Mouse (Mus musculus): Measurements from ENCODE around the gene Il2ra. TPM values are rescaled to one million over a fixed set of nuclear protein-coding genes. Genes with fewer than 3 reads are reported as not detected.
A peak's percentile ranks its signal among the peaks of the same experiment; 100 is the strongest.

Gene Il2ra
- total RNA-seq, 2 experiments from 2014 or later: 0.09 to 0.15 TPM

DNA sequence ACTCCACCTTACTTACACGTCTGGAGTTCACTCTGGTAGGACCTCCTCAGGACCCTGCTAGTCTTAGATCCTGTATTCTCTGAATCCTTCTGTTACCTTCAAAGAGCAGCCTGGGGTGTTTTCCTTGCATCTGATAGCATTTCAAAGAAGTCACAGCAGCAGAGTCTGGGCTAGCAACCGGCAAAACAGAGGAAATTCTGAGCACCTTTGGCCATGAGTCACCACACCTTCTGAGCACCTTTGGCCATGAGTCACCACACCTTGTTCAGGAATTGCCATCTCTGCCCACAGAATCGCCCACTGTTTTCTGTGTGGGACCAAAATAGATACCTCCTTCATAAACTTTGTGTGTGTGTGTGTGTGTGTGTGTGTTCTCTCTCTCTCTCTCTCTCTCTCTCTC, 8.9 kb downstream of the Il2ra start:
- intact Hi-C loops (cut with DNase I): no loop called here
- DNase-seq (ENCODE audit: low spot score in 2 of 2): no peak

DNA sequence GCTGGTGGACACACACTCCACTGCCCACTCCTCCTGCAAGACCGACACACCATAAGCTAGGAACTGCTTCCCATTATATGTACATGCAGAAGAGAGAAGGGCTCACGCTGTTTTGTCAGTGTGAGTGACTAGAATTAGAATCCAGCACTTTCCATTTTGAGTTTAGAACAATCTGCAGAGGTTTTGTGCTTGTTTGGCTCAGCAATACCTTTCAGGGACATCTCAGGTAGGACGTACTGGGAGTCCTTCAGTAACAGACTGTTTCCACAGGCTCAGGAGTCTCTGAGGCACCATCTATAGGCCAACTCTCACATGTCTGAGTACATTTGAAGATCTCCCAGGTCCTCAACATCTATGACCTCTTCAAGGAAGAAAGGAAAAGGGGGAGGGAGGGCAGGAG, 9.6 kb downstream of the Il2ra start:
- intact Hi-C loops (cut with DNase I): no loop called here
- DNase-seq (ENCODE audit: low spot score in 2 of 2): no peak

DNA sequence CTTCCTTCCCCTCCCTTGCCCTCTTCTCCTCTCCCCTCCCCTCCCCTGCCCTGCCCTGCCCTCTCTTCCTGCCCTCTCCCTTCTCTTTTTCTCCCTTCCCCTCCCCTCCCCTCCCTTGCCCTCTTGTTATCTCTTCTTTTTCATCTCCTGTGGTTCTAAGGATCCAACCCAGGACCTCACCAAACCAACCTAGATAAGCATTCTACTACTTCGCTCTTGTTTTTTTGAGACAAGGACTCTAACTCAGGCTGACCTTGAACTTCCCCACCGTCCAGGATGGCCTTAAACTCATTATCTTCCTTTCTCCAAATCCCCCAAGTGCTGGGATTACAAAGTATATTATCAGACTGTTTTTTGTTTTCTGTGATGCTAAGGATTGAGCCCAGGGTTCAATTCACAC, 10.2 kb downstream of the Il2ra start:
- intact Hi-C loops (cut with DNase I): no loop called here
- no peak for DNase-seq (ENCODE audit: low spot score in 2 of 2)

DNA sequence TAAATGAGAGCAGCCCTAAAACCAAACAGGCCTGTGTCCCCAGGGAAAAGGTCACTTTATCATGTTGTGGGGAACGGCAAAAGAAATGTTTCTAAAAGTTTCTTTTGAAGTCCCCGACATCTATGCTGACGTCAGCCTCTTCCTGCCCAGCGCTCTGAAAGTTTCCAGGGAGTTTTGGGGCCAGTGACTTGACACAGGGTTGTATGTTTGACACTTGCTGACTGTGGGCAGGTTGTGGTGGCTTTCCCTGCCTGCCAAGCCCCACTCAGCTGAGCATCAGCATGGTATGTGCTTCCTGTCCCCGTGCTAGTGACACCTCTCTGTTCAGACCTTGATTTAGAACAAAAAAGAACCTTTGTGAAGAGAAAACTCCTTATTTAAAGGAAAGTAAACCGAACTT, 10.7 kb downstream of the Il2ra start:
- DNase-seq (ENCODE audit: low spot score in 2 of 2): no peak
- intact Hi-C loops (cut with DNase I): no loop called here

DNA sequence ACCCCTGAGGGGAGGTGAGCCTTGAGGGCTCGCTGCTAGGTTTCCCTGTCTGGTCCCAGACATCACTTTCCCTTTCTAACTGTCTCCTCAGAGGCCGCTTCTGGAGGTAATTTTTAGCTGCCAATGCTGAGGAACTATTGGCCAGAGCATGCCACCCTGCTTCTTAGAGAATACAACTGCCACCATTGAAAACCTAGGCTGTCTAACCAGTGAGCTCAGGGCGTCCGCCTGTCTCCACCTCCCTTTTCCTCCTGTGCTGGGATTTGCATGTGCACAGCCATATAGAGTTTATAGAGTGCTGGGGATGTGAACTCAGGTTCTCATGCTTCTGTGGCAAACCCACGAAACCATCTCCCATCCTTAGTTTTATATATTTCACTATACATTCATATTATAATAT, 11.2 kb downstream of the Il2ra start:
- no peak for DNase-seq (ENCODE audit: low spot score in 2 of 2)
- intact Hi-C loops (cut with DNase I): no loop called here

DNA sequence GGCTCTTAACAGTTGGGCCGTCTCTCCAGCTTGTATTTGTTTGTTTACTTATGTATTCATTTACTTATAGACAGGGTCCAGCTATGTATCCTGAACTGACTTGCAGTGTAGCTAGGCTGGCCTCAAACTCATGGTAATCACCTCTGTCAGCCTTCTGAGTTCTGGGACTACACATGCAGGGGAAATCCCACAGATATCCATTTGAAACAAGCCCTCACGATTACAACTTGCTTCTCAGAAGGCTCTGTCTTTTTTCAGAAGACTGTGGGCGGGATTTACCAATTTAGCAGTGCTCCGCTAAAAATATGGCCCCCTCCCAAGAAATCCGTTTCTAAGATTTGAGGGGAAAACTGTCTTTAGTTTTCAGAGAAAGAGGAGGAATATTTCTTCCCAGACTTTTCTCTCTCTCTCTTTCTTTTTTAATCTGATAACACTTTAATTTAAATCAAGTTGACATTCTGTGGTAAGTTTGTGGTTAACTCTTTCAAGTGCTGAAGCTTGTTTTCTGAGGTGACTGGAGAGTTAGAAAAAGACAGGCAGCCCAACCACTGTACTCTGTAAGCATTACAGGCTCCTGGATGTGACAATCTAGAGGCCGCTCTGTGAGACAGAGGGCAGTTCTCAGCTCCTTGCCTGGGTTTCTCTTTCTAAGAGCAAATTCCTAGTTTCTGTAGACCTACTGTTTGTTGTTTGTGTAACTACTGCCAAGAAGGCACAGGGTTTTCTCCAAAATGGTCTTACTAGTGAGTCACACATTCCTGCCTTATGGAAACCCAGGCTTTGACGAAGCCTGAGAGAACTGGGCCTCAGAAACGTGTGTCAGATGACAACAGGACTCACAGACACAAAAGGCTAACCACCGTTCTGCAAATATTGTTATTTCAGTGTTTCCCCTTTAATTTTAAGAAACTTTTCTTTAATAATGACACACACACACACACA, 12.7 kb downstream of the Il2ra start:
- intact Hi-C loops (cut with DNase I): no loop called here
- DNase-seq (ENCODE audit: low spot score in 2 of 2): peak in 1 of 2 experiments; percentile 28

DNA sequence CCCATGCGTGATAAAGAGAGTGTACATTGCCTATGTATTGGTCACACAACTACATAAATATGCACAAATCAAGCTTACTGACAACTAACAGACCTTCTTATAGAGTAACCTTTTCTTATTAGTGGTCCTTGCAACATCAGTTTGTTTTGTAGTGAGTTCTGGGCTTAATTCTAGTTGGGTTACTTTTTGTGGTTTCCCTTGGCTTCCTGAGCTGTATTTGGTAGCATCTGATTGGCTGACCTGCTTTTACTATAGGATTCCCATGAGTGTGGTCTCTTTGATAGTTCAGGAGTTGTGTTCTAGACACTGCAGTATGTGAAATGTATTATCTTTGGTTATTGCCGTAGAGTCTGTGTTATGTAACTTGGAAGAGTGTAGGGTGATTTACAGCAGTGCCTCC, 15.0 kb downstream of the Il2ra start:
- DNase-seq (ENCODE audit: low spot score in 2 of 2): no peak
- intact Hi-C loops (cut with DNase I): no loop called here

DNA sequence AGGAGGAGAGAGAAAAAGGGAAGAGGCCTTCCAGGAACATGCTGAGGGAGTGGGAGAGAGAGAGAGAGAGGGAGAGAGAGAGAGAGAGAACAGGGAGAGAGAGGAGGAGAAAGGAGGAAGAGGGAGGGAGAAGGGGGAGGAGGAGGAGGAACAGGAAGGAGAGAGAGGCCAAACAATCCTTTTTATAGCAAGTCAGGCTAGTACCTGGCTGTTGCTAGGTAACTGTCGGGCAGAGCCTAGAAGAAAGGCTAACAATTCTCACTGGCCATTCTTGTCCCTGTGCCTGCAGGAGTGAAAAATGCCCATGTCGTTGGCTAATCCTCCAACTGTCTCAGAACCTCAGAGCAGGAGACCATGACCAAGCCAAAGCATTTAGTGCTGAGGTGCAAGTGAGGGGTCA, 16.7 kb downstream of the Il2ra start:
- intact Hi-C loops (cut with DNase I): no loop called here
- peak in 1 of 2 experiments; percentile 10 for DNase-seq (ENCODE audit: low spot score in 2 of 2)

DNA sequence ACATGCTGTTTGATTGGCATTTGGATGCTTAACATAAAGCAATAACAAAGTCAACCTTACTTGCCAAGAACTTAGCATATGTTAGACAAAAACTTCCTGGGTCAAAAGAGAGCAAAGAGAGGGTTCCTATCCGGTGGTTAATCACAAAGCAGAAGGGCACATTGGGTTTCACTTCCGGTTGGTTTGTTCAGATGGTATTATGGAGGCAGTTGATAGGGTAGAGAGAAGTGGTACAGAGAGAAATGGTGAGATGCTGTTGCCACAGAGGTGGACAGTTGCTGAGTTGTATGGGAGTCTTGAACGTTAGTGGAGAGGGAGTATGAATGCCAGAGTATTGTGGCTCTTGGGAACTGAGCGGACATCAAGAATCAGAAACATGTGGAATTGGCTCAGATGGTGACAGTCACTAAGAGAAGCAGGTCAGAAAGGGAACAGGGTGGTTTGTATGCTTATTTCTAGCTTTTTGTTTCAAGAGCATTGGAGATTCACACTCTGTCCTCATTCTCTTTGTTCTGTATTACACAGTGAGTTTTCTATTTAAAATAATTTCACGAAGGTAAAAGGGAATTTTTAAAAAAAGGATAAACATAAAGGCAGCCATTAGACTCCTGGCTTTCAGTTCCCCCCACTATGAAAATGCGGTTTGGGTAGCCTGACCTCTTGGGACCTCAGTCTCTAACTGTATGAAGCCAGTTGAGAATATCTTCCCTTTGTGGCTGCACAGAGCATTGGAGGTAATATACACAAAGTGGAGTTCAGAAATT, 19.7 kb downstream of the Il2ra start:
- no peak for DNase-seq (ENCODE audit: low spot score in 2 of 2)
- intact Hi-C loops (cut with DNase I): loop anchor here (5.0 kb wide), 1 partner anchor 60 kb away; the partner anchor contains the start of gene Rbm17

DNA sequence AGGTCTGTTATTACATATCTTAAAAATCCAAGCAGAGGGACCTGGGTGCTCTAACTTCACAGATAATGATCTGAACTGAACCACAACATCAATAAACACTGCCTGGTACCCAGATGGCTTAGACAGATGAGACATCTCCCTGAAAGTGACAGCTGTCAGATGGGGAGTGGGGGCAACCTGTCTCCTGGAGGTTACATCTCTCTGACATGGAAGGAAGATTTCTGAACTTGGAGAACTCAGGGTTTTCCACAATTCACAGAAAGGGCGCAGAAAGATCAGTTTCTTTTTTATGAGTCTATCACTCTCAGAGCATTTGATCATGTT, 20.3 kb downstream of the Il2ra start:
- intact Hi-C loops (cut with DNase I): loop anchor here (5.0 kb wide), 1 partner anchor 61 kb away; the partner anchor contains the start of gene Rbm17
- DNase-seq (ENCODE audit: low spot score in 2 of 2): no peak

DNA sequence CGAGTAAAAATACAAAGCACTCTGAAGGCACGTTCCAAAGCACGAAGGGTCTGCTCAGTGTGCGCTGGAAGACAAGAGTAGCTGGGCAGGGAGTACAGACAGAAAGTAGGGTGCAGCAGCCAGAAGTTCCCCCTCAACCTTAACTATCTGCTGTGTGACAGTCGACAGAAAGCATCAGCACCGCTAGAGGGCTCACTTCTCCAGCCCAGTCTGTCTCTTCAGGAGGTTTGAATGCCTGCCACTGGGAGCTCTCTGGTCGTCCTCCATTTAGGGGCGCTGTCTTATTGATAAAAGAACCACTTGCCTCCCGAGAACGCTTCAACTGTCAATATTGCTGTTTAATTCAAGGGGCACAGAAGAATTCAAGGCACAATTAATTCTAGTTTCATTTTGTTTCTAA, 21.4 kb downstream of the Il2ra start:
- peak; percentile 73 to 81 for DNase-seq (ENCODE audit: low spot score in 2 of 2)
- intact Hi-C loops (cut with DNase I): loop anchor here (5.0 kb wide), 1 partner anchor 62 kb away; the partner anchor contains the start of gene Rbm17

DNA sequence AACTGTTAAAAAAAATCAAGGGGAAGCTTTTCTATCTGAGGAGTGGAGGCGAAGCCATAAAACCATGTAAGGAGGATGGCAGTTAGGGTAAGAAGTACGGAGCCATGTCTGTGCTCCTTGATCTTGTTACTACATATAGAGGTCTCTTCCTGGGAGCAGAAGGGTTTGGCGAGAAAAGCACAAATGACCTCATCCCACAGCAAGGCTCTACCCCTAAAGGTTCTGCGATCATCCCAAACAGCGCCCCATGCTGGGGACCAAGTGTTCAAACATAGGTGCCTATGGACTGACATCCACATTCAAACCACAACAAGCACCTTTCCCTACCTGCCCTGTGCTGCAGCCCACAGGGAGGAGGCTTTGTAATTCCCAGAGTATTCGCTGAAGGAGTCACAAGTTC, 21.8 kb downstream of the Il2ra start:
- DNase-seq (ENCODE audit: low spot score in 2 of 2): peak in 1 of 2 experiments; percentile 19

DNA sequence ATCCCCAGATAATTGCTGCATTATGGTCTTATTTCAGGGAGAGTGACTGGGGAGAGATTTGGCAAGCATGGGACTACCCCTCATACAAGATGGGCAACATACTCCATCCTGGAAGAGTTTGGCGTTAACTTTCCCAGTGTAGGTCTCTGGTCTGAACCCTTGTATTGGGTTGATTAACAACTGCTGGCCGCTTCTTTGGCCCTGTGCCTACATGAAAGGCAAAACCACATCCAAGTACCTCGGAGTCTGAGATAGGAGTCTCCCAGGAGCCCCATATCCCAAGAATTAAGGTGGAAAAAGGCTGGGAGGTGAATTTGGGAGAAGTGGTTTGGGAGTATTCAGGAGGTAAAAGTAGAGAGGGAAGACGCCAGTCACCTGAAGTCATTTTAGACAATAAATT, 22.2 kb downstream of the Il2ra start:
- intact Hi-C loops (cut with DNase I): loop anchor here (5.0 kb wide), 1 partner anchor 63 kb away; the partner anchor contains the start of gene Rbm17
- no peak for DNase-seq (ENCODE audit: low spot score in 2 of 2)

More for the DNA sequence above, 21.8 kb downstream of the Il2ra start:
- intact Hi-C loops (cut with DNase I): loop anchor here (5.0 kb wide), 1 partner anchor 62 kb away; the partner anchor contains the start of gene Rbm17

DNA sequence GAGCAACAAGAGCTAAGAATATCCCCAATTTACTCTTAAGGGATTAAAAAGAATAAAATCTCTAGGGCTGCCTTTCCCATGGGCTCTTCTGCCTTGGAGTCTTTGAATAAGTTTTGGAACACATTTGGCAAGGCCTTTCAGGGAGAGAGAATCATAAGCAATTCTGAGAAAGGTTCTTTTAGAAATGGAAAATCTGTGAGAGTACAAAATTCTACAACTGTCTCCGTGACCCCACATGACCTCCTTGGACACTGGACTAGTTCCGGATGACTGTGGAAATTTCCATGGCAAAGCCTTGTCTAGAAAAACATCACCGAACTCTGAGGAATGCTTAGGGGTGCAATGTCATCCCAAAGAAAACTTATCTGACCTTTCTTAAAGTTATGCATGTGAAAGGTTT, 22.7 kb downstream of the Il2ra start:
- DNase-seq (ENCODE audit: low spot score in 2 of 2): no peak
- intact Hi-C loops (cut with DNase I): no loop called here

DNA sequence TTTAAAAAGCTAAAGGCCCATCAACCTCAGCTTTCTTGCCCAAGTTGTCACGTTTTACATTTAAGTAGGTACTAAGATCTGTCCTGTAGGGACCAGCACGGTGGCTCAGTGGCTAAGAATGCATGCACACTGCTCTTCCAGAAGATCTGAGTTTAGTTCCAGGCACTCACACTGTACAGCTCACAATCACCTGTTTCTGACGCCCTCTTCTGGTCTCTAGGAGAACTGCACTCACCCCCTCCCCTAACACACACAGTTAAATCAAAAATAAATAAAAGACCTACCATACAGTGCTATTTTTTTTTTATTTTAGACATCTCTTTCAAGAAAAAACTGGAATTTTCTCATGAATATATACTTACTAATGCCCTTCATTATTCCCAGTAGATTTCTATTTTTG, 29.5 kb downstream of the Il2ra start:
- no peak for DNase-seq (ENCODE audit: low spot score in 2 of 2)
- intact Hi-C loops (cut with DNase I): no loop called here

DNA sequence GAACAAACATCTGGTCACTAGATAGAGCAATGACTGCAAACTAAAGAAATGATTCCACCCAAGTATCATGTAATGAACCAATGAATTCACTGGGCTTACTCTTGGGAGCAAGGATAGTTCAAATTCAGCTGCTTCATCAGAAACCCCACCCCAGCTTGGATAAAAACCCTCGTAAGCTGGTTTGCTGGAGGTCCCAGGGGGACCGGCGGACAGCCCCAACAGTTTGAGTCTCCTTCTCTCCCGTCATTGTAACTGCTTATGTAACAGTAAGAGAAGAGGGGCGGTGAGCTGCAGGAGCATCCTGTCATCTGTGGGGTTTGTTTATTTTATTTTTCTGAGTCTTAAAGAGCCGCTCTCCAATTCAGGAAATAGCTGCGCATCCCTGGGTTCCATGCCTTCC, 37.0 kb downstream of the Il2ra start:
- intact Hi-C loops (cut with DNase I): no loop called here
- no peak for DNase-seq (ENCODE audit: low spot score in 2 of 2)

DNA sequence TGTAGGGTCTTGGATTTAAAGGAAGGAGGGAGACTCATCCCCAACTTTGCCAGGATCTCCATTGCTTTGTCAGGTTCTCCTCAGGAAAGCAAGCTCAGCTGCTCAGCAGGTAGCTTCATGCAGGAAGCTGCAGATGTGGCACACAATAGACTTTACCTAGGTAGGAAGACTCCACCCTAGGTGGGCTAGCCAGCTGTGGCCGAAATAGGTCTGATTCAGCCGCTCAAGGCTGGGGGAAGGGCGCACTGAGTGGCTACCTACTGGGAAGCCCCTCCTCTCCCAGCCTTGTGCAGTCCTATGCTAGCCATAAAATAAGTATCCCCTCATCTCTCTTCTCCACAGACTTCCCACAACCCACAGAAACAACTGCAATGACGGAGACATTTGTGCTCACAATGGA, 40.1 kb downstream of the Il2ra start:
- DNase-seq (ENCODE audit: low spot score in 2 of 2): no peak
- intact Hi-C loops (cut with DNase I): no loop called here

DNA sequence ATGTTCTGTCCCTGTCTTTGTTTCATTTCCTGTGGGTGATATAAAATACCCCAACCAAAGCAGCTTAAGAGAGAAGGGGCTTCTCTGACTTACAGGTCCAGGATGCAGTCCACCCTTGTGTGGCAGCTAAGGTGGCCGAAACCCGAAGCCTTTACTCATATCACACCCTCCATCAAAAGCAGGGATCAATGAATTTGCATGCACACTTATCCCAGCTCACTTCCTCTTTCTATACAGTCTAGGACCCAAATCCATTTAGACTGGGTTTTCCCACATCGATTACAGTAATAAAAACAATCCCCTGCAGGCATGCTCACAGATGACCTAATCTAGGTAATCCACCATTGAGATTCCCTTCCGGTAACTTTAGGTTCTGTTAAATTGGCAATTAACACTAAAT, 43.9 kb downstream of the Il2ra start:
- no peak for DNase-seq (ENCODE audit: low spot score in 2 of 2)
- intact Hi-C loops (cut with DNase I): loop anchor here (5.0 kb wide), 1 partner anchor 84 kb away; the partner anchor contains the start of gene Rbm17

DNA sequence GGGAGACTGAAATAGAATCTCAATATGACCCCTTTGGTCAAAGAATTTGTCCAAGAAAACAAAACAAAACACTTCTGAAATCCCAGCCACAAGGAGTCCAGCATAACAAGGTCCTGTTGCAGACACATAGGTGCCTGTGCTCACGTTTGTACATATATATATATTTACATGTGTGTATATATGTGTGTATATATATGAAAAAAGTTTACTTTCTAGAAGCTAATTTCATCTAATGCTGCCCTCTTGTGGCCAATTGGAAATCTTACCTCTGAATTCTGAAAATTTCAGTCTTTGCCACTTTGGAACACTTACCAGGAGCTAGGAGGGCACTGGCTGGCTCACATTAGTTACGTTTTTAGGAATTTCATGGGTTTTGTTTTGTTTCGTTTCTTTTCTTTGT, 44.8 kb downstream of the Il2ra start:
- DNase-seq (ENCODE audit: low spot score in 2 of 2): no peak
- intact Hi-C loops (cut with DNase I): loop anchor here (5.0 kb wide), 1 partner anchor 85 kb away; the partner anchor contains the start of gene Rbm17

DNA sequence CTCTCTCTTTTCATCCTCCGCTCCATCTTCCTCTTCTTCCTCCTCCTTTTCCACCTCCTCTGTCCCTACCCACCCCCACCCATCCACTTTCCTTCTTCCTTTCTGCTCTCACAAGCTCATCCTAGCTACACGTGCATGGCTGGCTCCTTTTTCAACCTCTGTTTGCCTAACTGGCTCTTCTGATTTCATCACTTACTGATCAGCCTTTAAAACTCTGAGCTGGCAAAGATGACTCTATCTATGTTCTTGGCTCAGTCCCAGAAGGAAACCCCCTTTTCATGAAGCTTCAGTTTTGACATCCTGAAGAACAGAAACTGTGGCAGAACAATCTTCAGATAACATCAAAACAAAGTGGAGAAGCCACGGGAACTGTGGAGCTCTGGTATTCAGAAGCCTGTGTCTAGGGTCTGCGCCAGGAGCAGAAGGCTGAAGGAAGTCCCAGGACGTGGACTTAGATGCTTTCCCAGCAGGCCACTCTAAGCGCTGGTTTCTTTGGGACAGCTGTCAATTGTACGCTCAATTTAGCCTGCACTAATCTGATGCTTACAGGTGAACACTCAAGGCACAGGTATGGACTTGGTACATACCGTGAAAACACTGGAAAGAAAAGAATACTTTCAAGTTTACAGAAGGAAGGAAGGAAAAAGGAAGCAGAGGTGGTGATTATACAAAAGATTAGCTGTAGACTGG, 47.7 kb downstream of the Il2ra start:
- no peak for DNase-seq (ENCODE audit: low spot score in 2 of 2)
- intact Hi-C loops (cut with DNase I): no loop called here
